Comparison of ENCODE assay signal across 27 mouse cellular contexts in the genomic region with DNA sequence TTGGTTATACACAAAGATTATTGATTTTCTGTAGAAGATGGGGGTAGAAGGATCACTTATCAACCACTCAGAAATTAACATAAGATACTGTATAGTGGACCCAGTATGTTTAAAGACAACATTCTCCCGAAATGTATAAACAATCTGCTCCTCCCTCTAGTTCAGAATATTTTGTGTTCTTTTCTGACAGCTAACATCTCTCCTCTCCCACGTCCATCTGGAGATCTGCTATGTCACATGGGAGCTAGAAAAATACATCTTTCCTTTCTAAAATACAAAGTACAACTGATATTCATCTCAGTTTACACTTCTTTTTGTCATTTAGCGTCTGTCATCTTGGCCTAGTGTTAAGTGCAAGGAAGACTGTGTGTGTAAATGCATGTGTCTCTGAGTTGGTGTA.
A peak's percentile ranks its signal among the peaks of the same experiment; 100 is the strongest.
DNase-seq lines count a peak whose midpoint lies in the region; ATAC-seq and TF ChIP-seq lines count a peak whose summit lies in the region.
"Had no signal": no experiment of that assay in that cellular context is flagged by ENCODE, and none has a peak within 500 bp of the region (broad histone marks: within the 10 kb centered on the region; RNA-seq: fewer than 3 reads in every experiment).

No protein-coding gene starts in this region.

- no peaks in the 10 kb centered on the region for H3K36me3 ChIP-seq in forebrain, postnatal 0 days (ENCODE audit: insufficient read depth)
- no peaks in the 10 kb centered on the region for H3K36me3 ChIP-seq in forebrain, embryonic 10.5 days (replicated peaks)
- H3K36me3 ChIP-seq: embryonic facial prominence, embryonic 15.5 days; forebrain, embryonic 15.5 days; hindbrain, embryonic 13.5 days; limb, embryonic 10.5 days; liver, embryonic 15.5 days; neural tube, embryonic 13.5 days; stomach, embryonic 15.5 days had no signal

- no peak overlapping the region for H3K4me2 ChIP-seq in forebrain, postnatal 0 days (ENCODE audit: low read depth)
- H3K4me2 ChIP-seq: embryonic facial prominence, embryonic 15.5 days; forebrain, embryonic 15.5 days; hindbrain, embryonic 13.5 days; liver, embryonic 15.5 days; neural tube, embryonic 13.5 days; stomach, embryonic 15.5 days had no signal

- intact Hi-C loops in left cerebral cortex, adult 2 months (cut with DNase I), result loop anchor here (5.0 kb wide), 1 partner anchor 106 kb away; no protein-coding TSS in a partner anchor

- no peak overlapping the region for H3K4me3 ChIP-seq in forebrain, postnatal 0 days (ENCODE audit: low read depth, low read length)
- no peak overlapping the region for H3K4me3 ChIP-seq in forebrain, embryonic 10.5 days
- H3K4me3 ChIP-seq in left cerebral cortex, adult 2 months, result no peak overlapping the region
- H3K4me3 ChIP-seq: embryonic facial prominence, embryonic 15.5 days; forebrain, embryonic 15.5 days; gastrocnemius, adult 2 months; hindbrain, embryonic 13.5 days; limb, embryonic 10.5 days; liver, embryonic 15.5 days; myocyte; neural tube, embryonic 13.5 days; stomach, embryonic 15.5 days had no signal

- WGBS in forebrain, postnatal 0 days, result 62% methylated on average over 3 of the region's 3 CpGs
- 87% methylated on average over 3 of the region's 3 CpGs for WGBS in forebrain, embryonic 10.5 days

- peak; percentile 16; the same call in 1 of the 2 replicates for ATAC-seq in forebrain, postnatal 0 days
- no peak for ATAC-seq in megakaryocyte, adult 5-6 weeks (ENCODE audit: poor library complexity, severe bottlenecking)
- ATAC-seq: forebrain, embryonic 15.5 days; midbrain, embryonic 16.5 days had no signal

- peak; percentile 31 for DNase-seq in forebrain, postnatal 0 days
- no peak for DNase-seq in forebrain, embryonic 10.5 days (ENCODE audit: extremely low spot score, low spot score)
- peak; percentile 4 to 20 for DNase-seq in left cerebral cortex, adult 18-20 months (ENCODE audit: low spot score in 2 of 2)
- no peak for DNase-seq in left cerebral cortex, adult 2 months (ENCODE audit: extremely low spot score in 1 of 2, low spot score in 2 of 2)
- peak; percentile 22 to 30 for DNase-seq in layer of hippocampus, adult 8-10 months (ENCODE audit: low spot score in 2 of 2)
- DNase-seq in right cerebral cortex, postnatal 36 days (ENCODE audit: low spot score in 2 of 2), result peak; percentile 6 to 9
- DNase-seq in urinary bladder, postnatal 14 days (ENCODE audit: low spot score), result no peak
- DNase-seq: adrenal gland, postnatal 10 days; cerebellum, adult 11 months; cerebellum, adult 9-11 months; gastrocnemius, adult 2 months; kidney, adult 11 months; kidney, postnatal 4 days; liver; lung, postnatal 4 days; thymus, adult 18-20 months; thymus, postnatal 36 days had no signal

- H3K27ac ChIP-seq in forebrain, postnatal 0 days (ENCODE audit: low read depth, low read length), result no peak overlapping the region
- H3K27ac ChIP-seq in forebrain, embryonic 10.5 days, result no peak overlapping the region
- H3K27ac ChIP-seq in left cerebral cortex, adult 2 months, result no peak overlapping the region
- H3K27ac ChIP-seq: embryonic facial prominence, embryonic 15.5 days; forebrain, embryonic 15.5 days; gastrocnemius, adult 2 months; hindbrain, embryonic 13.5 days; limb, embryonic 10.5 days; liver, embryonic 15.5 days; neural tube, embryonic 13.5 days; stomach, embryonic 15.5 days had no signal

- TF ChIP-seq CTCF in forebrain, postnatal 0 days (IDR thresholded peaks at IDR 0.05; ENCODE audit: low read depth), result no peak
- TF ChIP-seq CTCF in left cerebral cortex, adult 2 months (IDR thresholded peaks at IDR 0.05), result no peak

- H3K9me3 ChIP-seq in forebrain, postnatal 0 days (ENCODE audit: low read length), result no peaks in the 10 kb centered on the region
- no peaks in the 10 kb centered on the region for H3K9me3 ChIP-seq in forebrain, embryonic 10.5 days
- H3K9me3 ChIP-seq: embryonic facial prominence, embryonic 15.5 days; forebrain, embryonic 15.5 days; hindbrain, embryonic 13.5 days; limb, embryonic 10.5 days; liver, embryonic 15.5 days; neural tube, embryonic 13.5 days; stomach, embryonic 15.5 days had no signal

- H3K4me1 ChIP-seq in forebrain, postnatal 0 days (ENCODE audit: insufficient read depth), result no peaks in the 10 kb centered on the region
- H3K4me1 ChIP-seq in forebrain, embryonic 10.5 days, result no peaks in the 10 kb centered on the region
- H3K4me1 ChIP-seq: embryonic facial prominence, embryonic 15.5 days; forebrain, embryonic 15.5 days; hindbrain, embryonic 13.5 days; limb, embryonic 10.5 days; liver, embryonic 15.5 days; neural tube, embryonic 13.5 days; stomach, embryonic 15.5 days had no signal

- H3K9ac ChIP-seq in forebrain, postnatal 0 days, result no peak overlapping the region
- H3K9ac ChIP-seq: embryonic facial prominence, embryonic 15.5 days; forebrain, embryonic 15.5 days; hindbrain, embryonic 13.5 days; liver, embryonic 15.5 days; neural tube, embryonic 13.5 days; stomach, embryonic 15.5 days had no signal

- H3K27me3 ChIP-seq in forebrain, postnatal 0 days (ENCODE audit: insufficient read depth, low read length), result no peaks in the 10 kb centered on the region; the same call in 1 of the 2 replicates
- H3K27me3 ChIP-seq in forebrain, embryonic 10.5 days (ENCODE audit: poor library complexity, severe bottlenecking), result no peaks in the 10 kb centered on the region
- H3K27me3 ChIP-seq: embryonic facial prominence, embryonic 15.5 days; forebrain, embryonic 15.5 days; hindbrain, embryonic 13.5 days; liver, embryonic 15.5 days; neural tube, embryonic 13.5 days; stomach, embryonic 15.5 days had no signal

Comparison
In these comparisons a context has a peak if more than half of its experiments do, and no peak if none do; other contexts are left out.
1. DNase-seq: peak in forebrain, postnatal 0 days (single experiment), left cerebral cortex, adult 18-20 months (2 of 2), layer of hippocampus, adult 8-10 months (2 of 2) and right cerebral cortex, postnatal 36 days (2 of 2); none in forebrain, embryonic 10.5 days (single experiment), left cerebral cortex, adult 2 months (0 of 2) and urinary bladder, postnatal 14 days (single experiment).